Mouse (Mus musculus): Measurements from ENCODE around the gene Lactbl1.

GRCm38 (mm10) chr4:136581885-136582284 lies 40.5 kb upstream of the Lactbl1 start:
- TF ChIP-seq CTCF (IDR thresholded peaks at IDR 0.05; ENCODE audit: insufficient read depth, low read depth, low read length) (no peak), POLR2A (IDR thresholded peaks at IDR 0.05; ENCODE audit: insufficient read depth, low read depth, low read length) (no peak)
